Mouse (Mus musculus) embryo, embryonic 11 days (tissue): ENCODE measurements around the gene Ly6f.

Experiments
- DNase-seq: peaks from one replicate; pipeline ENCODE4 v3.0.0-alpha.2; 2015

Gene Ly6f

DNA sequence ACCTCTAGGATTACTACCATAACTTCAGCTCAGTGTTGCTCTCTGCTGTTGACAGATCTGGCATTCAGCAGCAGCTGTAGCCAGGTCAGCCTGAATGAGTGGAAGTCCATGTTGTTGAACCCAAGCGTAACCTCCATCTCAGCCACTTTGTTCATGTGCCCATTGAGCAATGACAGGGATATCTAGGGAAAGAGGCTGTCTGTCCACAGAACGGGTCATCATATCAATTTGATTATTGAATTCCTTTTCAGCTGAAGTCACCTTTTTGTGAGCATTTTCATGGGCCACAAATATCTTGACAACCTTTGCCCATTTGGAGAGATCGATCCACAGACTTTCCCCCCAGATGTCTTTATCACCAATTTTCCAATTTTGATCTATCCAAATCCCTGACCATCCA, 51.9 kb downstream of the Ly6f start:
- no peak for DNase-seq
